Mouse (Mus musculus) urinary bladder, adult 18-20 months (tissue): ENCODE measurements around the gene Tmem26.
"Not testable (repeated sequence)": the region's sequence is repeated elsewhere in the genome, so short reads cannot be mapped to it uniquely, and the experiment has no call there.

ENCODE experiments used
- DNase-seq, 2 experiments: peaks; one replicate each; pipeline ENCODE4 v3.0.0; 2022; ENCODE audit warnings: low spot score in 2 of 2, mixed read lengths in 2 of 2

Gene Tmem26

DNA sequence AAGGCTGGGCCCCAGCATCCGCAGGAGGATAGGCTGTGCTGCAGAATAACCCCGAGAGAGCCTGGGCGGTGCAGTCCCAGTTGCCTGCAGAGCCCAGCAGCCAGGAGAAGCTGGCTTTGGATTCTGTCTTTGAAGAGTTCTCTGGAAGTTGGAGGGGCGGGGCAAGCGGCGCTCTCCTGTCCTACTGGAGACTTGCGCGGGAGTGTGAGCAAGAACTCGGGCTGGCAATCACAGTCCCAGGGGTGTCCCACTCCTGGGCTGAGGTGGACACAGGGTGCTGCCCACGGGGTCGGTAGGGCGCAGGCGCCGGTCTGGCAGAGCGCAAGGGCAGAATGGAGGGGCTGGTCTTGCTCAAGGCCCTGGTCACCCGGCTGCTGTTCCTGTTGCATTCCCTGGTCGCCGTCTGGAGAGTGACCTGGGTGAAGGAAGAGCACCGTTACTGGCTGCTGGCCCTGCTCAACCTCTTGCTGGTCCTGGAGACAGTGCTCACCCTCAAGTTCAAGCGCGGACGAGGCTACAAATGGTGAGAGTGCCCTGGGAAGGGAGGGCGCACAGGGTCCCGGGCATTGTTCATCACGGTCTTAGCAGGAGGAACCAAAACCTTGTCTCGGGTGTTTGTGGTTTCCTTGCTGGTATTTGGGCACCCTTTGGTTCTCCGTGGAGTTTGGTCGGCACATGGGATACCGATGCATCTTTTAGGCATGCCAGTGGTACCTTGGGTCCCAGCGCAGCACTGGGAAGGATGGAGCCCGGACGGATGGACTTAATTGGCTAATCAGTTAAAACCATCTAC lies at the start of gene Tmem26:
Gene Tmem26 (plus strand): TSS at position 79 of the 793 bp plus-strand sequence.
- DNase-seq = peak in 1 of 2 experiments; percentile 16

DNA sequence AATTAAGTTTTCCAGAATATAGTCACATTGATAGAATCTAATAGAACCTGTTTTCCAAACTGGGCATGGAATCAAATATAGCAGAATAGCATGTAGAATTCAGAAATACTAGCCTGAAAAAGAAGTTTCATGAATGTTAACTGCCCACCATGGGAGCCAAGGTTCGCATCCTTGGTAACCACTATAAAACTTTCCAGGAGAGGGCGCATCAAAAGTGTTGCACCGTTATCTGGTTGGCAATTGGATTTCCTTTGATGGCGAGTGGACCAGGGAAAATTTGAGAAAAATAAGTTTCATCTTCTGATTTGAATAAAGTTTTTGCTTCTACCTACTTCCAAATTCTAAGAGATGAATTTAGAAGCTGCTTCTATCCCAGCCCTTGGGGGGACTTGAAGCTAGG lies 44.8 kb upstream of the Tmem26 start:
- DNase-seq = no peak

GRCm38 (mm10) chr10:68681233-68681632 lies 42.2 kb upstream of the Tmem26 start:
- DNase-seq = no peak

DNA sequence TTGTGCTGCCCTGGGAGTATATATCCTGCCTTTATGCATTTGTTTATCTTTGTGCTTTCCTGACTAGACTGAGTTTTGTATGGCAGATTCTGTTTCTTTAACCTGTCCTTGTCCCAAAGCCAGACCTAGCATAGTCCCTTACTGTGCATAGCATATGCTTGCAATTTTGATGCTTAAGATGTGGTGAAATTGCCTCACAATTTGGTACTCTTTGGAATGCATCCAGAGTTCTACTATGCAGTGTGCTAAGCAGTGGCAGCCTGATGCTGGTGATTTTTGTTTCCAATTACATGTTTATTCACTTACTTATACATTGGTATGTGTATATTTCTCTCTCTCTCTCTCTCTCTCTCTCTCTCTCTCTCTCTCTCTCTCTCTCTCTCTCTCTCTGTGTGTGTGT lies 37.9 kb upstream of the Tmem26 start:
- no peak for DNase-seq

DNA sequence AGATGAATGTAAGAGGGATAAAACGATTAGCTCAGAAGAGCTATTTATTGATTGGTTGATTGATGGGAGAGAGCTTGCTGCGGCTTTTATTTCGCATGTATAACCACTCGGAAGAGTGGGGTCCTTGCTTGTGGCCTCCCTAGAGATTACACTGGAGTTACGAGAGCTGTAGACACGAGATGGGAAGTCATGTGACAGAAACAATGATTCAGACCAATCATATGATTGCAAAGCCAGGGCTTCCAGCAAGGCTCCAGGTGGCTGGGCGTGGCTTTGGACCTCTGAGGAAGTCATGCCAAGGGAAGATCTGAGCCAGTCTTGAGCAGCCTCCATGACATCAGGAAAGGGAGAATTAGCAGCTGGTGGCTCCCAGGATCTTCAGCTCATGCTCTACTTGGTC lies 32.3 kb upstream of the Tmem26 start:
- no peak for DNase-seq

- no peak for DNase-seq
These were observed 31.0 kb upstream of the Tmem26 start for GRCm38 (mm10) chr10:68692401-68692800.

DNA sequence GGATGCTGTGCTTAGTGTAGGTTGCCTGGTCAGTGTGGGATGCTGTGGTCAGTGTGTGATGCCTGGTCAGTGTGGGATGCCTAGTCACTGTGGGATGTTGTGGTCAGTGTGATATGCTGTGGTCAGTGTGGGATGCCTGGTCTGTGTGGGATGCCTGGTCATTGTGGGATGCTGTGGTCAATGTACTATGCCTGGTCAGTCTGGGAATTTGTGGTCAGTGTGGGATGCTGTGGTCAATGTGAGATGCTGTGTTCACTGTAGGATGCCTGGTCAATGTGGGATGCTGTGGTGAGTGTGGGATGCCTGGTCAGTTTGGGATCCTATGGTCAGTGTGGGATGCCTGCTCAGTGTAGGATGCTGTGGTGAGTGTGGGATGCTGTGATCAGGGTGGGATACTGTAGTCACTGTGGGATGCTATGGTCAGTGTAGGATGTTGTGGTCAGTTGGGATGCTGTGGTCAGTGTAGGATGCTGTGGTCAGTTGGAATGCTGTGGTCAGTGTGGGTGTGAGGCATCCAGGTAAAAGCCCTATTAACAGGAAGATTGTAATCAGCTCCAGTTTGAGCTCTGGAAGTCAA lies 27.6 kb upstream of the Tmem26 start:
- no peak for DNase-seq

GRCm38 (mm10) chr10:68704268-68704667 lies 19.2 kb upstream of the Tmem26 start:
- no peak for DNase-seq

DNA sequence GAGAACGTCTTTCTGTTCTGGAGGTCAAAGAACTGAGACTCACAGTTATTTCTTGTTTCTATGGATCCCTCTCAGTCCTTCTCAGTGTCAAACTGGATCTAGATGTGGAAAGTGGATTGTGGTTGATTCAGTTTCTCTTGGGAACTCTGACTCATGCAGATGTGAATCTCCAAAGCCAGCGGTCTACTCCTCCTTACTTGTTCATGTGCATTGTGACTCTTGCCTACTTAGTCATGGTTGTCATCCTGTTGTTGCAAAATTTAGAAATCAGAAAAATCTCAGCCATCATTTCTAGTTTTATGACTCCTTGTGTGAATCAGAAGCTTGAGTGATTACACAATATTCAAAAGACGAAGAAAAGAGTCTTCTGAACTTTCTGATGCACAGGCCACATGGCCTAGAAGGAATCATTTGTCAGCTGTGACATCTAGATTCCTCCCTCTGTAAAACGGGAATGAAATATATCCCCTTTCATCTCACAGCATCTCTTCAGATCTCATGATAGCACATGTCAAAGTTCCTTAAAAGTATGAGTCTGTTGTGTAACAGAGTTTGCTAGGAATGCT lies 17.9 kb upstream of the Tmem26 start:
- DNase-seq = no peak

DNA sequence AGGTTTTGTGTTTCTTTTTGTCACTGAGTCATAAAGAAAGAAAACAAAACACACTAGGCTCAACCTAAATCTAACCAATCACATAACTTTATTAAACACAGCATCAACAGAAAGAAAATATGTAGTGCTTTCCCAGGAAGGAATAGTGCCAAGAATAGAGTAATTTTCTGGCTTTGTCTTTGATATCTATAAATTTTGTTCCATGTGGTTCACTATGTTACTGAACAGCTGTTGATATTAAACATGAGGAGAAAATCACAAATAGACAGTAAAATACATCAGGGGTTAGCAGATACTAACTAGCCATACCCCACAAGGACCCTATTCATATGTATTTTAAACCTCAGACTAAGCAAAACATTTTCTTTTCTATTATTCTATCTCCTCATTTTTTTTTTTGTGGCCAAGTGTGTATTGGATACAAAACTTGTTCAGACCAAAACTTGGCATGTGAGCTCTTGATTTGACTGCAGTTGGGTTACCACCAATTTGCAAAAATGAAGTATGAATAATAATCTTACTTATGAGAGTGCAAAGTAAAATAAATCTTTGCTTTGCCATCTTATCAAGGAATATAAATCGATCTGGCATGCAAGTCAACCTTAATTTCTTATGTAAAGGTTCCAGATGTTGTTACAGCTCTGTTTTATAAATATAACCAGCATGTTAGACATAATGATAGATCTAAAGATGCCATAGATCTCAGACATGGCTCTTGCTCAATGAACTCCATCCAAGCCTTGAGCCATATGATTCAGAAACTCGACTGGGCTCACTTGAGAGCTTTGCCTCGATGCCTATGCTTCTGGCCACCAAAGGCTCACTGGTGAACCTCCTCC lies 16.2 kb upstream of the Tmem26 start:
- no peak for DNase-seq

- no peak for DNase-seq
These were observed 10.5 kb upstream of the Tmem26 start for GRCm38 (mm10) chr10:68712926-68713325.

DNA sequence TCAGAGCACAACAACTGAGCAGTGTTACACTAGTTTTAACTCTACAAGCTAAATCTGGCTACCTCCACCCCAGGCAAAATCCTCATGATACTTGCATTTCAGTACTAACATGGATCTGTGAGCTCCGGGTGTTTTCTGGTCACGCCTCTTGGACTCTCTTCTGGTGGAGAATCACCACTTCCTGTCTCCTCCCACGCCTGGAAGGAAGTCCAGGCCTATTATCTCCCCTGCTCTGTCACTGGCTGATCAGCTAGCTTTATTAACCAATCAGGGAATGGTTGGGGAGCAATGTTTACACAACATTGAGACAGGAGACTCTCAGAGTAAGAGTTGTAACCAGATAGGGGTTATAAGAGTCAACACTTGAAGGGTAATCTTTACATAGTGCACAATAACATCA lies 9.1 kb upstream of the Tmem26 start:
- DNase-seq = no peak

GRCm38 (mm10) chr10:68715396-68715795 lies 8.1 kb upstream of the Tmem26 start:
- DNase-seq = no peak

GRCm38 (mm10) chr10:68718375-68718774 lies 5.1 kb upstream of the Tmem26 start:
- no peak for DNase-seq

GRCm38 (mm10) chr10:68720887-68721400 lies 2.5 kb upstream of the Tmem26 start:
- DNase-seq = no peak

GRCm38 (mm10) chr10:68723015-68723414 lies 431 bp upstream of the Tmem26 start:
- no peak for DNase-seq

DNA sequence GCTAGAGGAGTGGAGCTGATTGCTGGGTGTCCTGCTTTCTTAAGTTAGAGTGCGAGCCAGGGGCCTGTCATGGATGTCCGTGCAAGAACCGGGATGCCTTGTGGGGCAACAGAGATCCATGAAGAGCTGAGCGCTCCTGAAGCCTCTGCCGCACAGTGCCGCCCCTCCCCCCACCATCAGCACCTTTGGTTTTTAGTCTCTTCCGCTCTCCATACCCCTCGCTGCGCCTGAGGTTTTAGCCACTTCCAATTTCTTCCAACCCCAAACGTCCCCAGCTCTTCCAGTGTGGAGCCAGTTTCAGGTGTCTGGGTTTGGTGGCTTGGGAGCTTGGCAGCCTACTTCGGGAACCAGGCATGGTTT lies 895 bp downstream of the Tmem26 start:
- DNase-seq = no peak

GRCm38 (mm10) chr10:68727464-68727863 lies 4.0 kb downstream of the Tmem26 start:
- DNase-seq = no peak

GRCm38 (mm10) chr10:68735621-68736020 lies 12.2 kb downstream of the Tmem26 start:
- no peak for DNase-seq

DNA sequence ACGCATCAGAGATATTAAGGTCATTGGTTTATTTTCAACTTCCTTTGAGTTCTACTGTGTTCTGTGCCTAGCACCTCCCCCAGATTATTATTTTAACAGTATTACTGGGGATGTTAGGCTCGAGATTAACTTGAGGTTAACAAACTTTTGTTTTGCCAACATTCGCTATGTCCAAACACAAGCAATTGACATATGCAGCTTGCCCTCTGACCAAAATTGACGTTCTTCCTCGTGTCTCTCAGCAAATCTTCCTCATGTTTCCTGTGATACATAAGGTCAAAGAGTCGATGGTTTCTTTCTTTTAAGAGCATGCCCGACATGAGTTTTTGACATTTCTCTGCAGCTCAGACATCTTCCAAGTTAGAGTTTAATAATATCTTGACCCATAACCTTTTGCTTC lies 13.9 kb downstream of the Tmem26 start:
- no peak for DNase-seq

DNA sequence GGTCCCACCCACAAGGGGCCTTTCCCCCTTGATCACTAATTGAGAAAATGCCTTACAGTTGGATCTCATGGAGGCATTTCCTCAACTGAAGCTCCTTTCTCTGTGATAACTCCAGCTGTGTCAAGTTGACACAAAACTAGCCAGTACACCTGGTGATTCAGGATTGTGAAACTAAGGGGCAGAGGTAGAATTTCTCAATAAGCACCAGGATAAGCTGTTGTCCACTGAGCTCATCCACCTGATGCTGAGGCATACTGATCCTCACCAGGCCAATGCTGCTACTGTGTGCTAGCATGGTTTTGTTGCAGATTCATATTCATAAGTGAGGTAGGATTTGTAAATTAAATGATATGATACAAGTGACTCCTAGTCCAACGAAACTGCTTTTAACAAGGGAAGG lies 15.5 kb downstream of the Tmem26 start:
- DNase-seq = not testable (repeated sequence)

DNA sequence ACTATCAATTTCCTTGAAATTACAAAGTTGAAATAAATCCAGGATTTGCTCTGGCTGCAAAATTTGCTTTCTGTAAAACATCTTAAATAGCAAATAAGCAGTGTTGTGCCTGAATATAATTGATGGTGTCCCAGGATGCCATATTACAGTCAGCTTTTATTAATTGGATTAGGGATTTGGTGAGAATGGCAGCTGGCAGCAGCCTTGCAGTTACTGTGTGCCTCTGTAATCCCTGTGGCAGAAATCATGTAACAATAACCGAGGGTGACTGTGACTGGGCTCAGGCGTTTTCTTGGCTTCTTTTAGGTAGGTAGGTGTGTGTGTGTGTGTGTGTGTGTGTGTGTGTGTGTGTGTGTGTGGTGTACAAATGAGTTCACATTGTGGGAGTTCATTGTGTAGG lies 16.8 kb downstream of the Tmem26 start:
- no peak for DNase-seq
